Mouse (Mus musculus) thymus, postnatal 4 days (tissue): ENCODE results near the gene Clec2e.
A peak's percentile ranks its signal among the peaks of the same experiment; 100 is the strongest.
"Not testable (repeated sequence)": the region's sequence is repeated elsewhere in the genome, so short reads cannot be mapped to it uniquely, and the experiment has no call there.

ENCODE experiments used
- DNase-seq: peaks from one replicate; pipeline ENCODE4 v3.0.0; 2021

Clec2e gene

GRCm38 (mm10) chr6:129100794-129101193, at the start of gene Clec2e:
Gene Clec2e (minus strand): TSS chr6:129100913.
- DNase-seq, result not testable (repeated sequence)

GRCm38 (mm10) chr6:129146812-129147211, 46.1 kb upstream of the Clec2e start:
- no peak for DNase-seq

- no peak for DNase-seq
These were observed 32.1 kb upstream of the Clec2e start for GRCm38 (mm10) chr6:129132604-129133341.

GRCm38 (mm10) chr6:129126861-129127260, 26.1 kb upstream of the Clec2e start:
- no peak for DNase-seq

GRCm38 (mm10) chr6:129124531-129124930, 23.8 kb upstream of the Clec2e start:
- not testable (repeated sequence) for DNase-seq

DNA sequence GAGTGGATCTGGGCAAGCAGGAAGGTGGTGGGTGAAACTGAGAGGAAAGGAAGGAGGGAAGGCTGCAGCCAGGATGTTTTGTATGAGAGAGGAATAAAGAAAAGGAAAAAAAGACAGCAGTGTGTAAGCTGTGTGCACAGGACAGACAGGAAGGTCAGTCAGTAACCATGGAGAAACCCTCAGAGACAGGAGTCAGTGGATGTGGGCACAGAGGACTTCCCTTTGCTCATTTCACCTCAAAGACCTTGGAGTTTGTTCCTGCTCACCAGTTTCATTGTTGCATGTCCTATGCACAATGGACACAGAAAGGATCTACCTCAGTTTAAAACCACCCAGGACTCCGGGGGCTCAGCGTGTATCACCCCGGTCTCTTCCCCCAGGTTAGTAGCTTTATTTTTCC, 15.5 kb upstream of the Clec2e start:
- no peak for DNase-seq

GRCm38 (mm10) chr6:129114237-129114636, 13.5 kb upstream of the Clec2e start:
- DNase-seq, result not testable (repeated sequence)

DNA sequence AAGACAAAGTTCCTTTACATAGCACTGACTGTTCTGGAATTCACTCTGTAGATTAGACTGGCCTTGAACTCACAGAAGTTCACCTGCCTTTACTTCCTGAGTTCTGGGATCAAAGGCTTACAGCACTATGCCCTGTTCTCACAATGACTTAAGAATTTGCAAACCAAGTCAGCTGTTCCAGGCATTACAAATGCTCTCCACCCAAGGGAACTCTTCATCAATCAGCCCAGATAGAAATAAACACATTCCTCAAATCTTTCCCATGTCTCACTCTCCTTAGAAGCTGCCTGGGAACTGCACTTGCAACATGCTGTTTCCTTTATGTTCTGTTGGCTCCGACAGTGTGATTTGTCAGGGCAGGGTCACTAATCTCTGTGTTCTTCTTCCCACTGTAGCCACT, 13.1 kb upstream of the Clec2e start:
- no peak for DNase-seq

- DNase-seq, result no peak
These were observed 12.4 kb upstream of the Clec2e start for GRCm38 (mm10) chr6:129113030-129113673.

GRCm38 (mm10) chr6:129112526-129112925, 11.8 kb upstream of the Clec2e start:
- DNase-seq, result no peak

GRCm38 (mm10) chr6:129107916-129108315, 7.2 kb upstream of the Clec2e start:
- no peak for DNase-seq

GRCm38 (mm10) chr6:129102858-129103555, 2.3 kb upstream of the Clec2e start:
- DNase-seq, result no peak

- DNase-seq, result no peak
These were observed 891 bp upstream of the Clec2e start for GRCm38 (mm10) chr6:129101604-129102003.

GRCm38 (mm10) chr6:129097929-129098328, 2.8 kb downstream of the Clec2e start:
- no peak for DNase-seq

DNA sequence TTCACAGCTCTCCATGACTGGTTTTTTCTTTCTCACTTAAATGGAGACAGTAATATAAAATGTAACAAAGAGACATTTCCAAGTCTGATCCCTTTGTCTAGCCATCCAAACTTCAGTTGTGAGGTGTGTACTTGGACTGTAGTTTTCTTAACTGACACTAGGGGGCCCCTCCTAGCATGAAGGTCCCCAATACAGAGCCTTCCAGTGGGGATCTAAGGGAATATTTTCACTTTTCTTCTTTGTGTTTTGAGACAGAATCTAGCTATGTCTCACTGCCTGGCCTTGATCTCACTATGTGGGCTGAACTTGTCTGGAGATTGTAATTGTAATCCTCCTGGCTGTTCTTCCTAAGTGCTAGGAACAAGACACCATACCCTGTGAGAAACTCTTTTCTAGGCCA, 5.5 kb downstream of the Clec2e start:
- no peak for DNase-seq

GRCm38 (mm10) chr6:129088596-129088995, 12.1 kb downstream of the Clec2e start:
- not testable (repeated sequence) for DNase-seq

- DNase-seq, result peak; percentile 75
These were observed 12.6 kb downstream of the Clec2e start for GRCm38 (mm10) chr6:129088161-129088560.

- not testable (repeated sequence) for DNase-seq
These were observed 14.7 kb downstream of the Clec2e start for GRCm38 (mm10) chr6:129086031-129086430.

DNA sequence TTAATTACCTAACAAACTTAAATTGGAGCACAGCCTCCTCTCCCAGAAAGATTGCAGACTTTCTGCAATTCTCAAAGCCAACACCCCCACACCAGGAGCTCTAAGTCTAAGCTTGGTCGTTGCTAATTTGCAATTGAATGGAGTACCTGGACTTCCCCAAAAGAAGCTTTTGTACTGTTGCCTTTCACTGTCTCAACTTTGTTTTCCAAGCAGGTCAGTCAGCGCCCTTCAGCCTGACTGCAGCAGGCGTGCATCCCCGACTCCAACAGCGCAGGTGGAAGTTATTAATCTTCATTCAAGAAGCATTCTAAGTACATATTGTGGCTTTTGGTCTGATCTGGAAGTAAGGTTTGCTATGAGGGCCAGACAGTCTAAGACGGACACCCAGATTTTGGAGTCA, 15.6 kb downstream of the Clec2e start:
- no peak for DNase-seq

- peak; percentile 50 for DNase-seq
These were observed 33.7 kb downstream of the Clec2e start for GRCm38 (mm10) chr6:129066986-129067385.

GRCm38 (mm10) chr6:129066530-129066929, 34.2 kb downstream of the Clec2e start:
- no peak for DNase-seq

DNA sequence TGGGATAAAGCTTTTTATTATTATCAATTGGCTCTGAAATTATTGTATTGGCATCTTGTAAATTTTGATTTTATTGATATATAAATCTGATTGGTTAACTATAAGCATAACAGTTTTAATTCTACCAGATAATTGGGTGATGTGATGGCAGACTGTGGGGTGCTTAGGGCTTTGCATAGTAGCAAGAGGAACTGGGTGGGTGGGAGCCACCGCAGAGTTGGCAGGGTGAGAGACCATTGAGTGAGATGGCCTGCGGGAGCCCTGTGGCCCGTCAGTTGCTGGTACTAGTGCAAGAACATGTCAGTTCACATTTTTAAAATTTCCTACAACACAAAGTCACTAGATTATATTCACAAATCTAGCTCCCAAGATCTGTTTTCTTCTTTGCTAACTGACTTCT, 34.9 kb downstream of the Clec2e start:
- no peak for DNase-seq

- DNase-seq, result no peak
These were observed 35.3 kb downstream of the Clec2e start for GRCm38 (mm10) chr6:129065407-129065806.

DNA sequence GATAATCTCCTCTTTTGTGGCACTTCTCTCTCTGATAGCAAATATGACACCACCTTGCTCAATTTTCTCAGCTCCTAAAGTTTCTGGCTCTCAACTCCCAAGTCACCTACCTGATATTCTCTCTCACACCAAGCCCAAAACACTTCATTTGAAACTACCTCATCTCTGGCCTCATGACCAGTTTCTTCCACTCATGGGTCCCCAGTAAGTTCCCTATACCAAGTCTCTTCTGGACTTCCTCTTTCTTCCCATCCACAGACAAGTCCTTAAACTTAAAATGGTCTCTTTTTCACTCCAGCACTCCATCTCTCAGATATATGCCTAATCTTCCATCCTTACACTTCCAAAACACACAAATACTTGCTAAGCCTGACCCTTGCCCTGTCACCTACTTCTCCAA, 42.7 kb downstream of the Clec2e start:
- no peak for DNase-seq
